Mouse (Mus musculus): Measurements from ENCODE around the gene Ralgps1.
A peak's percentile ranks its signal among the peaks of the same experiment; 100 is the strongest.

Ralgps1 gene

DNA sequence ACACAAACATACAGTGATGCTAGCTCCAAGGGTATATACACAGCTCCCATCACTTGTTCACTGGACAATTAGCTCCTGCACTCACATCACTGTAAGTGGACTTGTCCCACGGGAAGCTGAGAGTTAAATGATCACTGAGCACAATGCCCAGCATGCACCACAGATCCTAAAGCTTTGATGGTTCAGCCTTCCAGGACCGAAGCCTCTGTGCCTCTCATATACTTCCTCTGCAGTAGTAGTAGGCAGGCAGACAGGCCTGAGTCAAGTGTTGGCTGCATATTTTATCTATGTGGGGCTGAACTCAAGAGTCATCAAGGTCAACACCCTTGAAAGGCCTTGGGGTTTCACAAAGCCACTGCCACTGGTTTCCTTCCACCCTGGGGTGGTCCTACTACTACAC is 49.6 kb downstream of the Ralgps1 start:
- DNase-seq (ENCODE audit: low spot score) = no peak

DNA sequence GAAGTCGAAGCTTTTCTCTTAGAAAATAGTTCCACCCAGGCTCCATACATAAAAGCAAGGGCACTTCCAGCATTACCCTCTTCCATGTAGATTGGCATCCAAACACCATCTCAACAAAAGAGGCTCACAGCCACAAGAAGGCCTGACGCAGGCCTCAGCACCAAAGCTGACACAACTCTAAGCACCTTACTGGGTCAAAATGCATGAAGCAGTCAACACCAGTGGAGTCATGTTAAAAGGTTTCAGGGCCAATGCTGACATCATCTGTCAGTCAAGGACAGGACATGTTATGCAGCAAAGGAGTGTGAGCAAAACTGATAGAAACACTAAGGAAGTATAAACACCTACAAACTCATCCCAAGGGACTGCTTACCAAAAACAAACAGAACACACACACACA is 50.3 kb downstream of the Ralgps1 start:
- DNase-seq (ENCODE audit: low spot score) = no peak

DNA sequence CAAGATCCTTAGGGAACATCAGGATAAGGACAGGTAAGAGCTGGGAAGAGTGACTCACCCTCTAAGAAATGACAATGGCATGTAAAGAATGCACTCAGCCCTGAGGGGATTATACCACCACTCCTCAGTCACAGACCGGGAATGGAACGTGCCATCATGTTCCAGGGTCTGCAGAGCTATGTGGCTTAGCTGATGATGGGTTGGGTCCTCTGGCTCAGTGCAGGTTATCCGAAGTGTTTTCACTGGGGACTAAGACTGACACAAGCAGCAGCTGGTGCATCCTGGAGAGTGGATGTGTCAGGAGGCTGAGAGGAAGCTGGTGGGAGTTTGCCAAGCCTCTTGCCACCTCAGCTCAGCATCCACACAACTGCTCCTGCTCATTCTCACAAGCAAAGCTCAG is 50.7 kb downstream of the Ralgps1 start:
- no peak for DNase-seq (ENCODE audit: low spot score)

DNA sequence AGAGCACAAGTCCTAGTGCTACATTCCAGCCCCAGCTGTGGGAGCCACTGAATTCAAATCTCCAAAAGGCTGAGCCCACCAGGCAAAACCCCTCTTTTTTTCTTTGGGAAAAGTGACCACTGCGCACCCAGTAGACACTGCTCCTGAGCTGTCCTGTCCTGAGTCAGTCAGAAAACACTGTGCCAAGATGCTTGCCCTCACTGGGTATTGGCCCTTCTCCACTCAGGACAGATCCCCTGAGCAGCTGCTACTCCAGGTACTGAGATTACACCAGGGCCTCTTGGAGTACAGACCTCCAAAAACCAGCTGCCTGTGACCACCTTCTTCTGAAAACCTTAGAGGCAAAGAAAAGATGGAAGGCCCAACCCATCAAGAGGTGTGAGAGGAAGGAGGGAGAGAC is 51.4 kb downstream of the Ralgps1 start:
- no peak for DNase-seq (ENCODE audit: low spot score)

DNA sequence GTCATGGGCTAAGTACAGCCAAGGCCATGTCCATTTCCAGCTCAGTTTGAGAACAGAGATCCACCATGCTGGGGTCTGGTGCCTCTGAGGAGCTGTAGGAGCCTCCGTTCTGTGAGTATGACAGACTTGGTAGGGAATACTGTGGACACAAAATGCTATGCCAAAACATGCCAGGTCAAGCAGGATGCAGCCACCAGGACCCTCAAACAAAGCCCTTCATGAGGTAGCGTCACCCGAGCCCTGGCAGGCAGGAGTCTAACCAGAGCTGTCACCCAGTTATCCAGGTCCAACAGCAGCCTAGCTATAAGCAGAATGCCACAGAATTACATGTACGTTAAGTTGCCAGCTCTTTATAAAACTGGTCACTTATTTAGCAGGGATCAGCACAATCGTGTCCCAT is 51.8 kb downstream of the Ralgps1 start:
- no peak for DNase-seq (ENCODE audit: low spot score)

DNA sequence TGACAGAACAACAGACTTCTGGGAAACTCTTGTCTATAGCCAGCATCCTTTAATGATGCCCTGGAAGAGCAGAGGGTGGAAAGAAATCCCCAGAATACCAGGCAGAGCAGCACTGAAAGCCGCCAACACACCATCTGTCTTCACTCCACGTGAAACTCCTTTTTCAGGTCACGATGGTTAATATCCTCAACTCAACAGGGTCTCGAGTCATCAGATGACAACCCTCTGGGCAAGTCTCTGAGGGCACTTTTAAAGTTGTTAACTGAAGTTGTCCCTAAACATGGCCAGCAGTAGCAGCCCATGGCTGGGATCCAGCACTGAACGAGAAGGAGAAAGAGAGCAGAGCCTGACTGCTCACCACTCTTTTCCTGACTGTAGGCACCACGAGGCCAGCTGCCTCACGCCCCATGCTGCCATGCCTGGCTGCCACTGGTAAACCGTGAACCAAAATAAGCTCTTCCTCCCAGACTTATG is 52.8 kb downstream of the Ralgps1 start:
- DNase-seq (ENCODE audit: low spot score) = peak; percentile 11

DNA sequence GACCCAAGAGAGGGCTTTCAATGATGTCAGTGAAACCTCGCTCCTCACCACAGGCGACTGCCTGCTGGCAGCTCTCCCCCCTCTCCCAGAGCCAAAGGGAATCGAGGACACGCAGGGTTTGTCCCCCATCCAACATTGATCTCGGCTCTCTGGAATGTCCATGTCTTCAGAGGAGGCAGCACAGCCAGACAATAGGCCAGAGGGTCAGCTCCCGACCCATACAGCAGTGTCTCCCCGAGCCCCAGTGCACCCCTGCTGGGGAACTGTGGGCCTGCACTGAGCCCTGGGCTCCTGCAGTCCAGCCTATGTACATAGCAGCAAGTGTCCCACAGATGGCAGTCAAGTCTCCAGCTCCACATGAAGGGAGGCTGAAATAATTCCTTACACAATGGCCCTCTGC is 54.8 kb downstream of the Ralgps1 start:
- peak; percentile 82 for DNase-seq (ENCODE audit: low spot score)

DNA sequence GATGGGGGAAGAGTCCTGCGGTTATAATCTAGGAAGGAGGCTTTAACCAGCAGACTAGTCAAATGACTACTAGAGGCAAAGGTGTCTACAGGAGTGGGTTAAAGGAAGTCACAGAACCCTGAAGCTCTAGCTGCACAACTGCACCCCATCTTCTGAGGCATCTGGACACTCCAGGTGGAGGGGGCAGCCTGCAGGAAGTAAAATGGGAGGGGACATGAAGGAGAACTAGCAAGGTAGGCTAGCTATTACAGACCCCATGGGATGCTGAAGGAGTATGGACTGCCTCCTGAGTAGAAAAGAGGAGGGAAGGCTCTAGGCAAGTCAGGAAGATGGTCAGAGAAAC is 55.3 kb downstream of the Ralgps1 start:
- DNase-seq (ENCODE audit: low spot score) = no peak

DNA sequence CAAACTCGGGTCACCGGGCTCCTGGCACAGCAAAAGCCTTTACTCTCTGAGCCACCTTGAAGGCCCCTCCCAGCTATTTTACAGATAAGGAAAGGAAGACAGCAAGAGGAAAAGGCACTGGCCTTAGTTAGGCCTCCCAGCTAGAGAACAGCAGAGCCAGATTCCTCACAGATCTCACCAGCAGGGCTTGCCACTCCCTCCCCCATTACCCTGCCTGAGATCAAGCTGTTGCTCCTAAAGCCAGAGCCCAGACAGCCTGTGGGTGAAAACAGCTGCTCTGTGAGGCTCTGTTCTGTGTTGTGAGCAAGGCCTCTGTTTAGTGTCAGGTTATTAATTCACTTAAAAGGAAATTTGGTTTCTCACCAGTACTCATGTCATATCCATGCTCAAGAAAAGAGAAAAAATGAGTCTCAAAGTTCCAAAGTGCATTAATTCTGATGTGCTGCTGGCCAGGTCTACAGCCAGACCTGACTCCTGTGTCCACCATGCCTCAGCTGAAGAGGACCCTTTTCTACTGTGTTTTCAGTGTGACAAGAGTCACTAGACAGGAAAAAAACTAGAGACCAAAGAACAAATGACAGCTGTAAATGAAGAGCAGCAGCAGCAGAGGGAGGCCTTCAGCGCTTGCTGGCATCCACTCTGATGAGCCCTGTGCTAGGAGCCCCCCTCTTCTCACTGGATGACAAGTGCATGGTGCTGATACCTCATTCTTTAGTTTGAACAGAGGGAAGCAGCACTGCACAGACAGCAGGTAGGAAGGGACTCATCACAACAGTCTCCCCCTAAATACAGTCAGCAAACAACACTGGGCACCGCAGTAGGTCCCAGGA is 55.8 kb downstream of the Ralgps1 start:
- DNase-seq (ENCODE audit: low spot score) = no peak

DNA sequence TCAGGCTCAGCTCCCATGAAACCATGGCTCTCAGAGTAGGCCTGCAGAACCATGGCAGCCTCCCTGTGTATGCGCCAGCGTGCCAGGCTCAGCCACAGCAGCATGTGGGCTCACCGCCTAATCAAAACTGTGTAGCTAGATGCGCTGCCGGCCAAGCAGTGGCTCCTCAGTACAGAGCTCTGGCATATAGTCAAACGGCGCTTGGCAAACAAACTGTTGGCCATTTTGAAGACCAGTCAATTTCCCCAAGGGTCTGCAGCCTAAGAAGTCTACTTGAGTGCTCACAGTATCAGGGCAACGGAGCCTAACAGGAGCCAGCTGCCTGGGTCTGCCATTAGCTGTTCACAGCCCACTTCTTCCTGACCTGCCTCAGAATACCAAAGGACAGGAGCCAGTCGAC is 61.9 kb downstream of the Ralgps1 start:
- DNase-seq (ENCODE audit: low spot score) = no peak

DNA sequence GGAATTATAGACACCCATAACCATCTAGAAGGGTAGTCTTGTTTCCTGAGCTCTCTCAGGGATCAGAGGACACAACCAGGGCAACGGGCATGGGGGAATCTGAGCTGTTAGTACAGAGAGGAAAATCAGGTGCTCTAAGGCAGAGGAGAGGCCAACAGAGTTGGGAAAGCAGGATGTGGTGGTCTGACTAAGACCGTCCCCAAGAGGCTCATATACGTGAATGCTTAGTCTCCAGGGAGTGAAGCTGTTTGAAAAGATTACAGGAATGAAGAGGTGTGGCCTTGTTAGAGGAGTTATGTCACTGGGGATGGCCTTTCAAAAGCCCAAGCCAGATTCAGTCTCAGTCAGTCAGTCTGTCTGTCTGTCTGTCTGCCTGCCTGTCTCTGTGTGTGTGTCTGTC is 64.7 kb downstream of the Ralgps1 start:
- no peak for DNase-seq (ENCODE audit: low spot score)

DNA sequence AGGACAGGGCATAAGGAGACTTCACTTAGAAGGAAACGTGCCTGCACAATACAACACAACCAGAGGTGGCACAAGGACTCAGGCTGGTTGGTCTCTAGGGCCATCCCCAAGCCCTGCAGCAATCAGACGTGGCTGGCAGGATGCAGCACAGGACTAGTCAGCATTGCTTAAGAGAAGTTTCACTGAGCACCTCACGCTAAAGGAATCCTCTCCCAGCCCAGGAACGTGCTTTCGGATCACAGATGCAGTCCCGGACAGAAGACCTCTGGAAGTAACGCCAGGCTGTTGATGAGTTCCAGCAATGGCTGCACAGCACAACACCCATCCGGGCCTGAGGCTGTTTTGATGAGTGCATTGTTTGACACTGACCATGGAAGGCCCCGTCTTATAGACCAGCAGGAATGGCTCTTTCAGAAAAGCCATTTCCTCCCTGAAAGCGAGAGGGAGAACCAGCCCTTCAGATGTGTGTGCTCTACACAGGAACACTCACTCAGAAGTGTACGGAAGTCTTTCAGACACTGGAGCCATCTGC is 67.8 kb downstream of the Ralgps1 start:
- no peak for DNase-seq (ENCODE audit: low spot score)

DNA sequence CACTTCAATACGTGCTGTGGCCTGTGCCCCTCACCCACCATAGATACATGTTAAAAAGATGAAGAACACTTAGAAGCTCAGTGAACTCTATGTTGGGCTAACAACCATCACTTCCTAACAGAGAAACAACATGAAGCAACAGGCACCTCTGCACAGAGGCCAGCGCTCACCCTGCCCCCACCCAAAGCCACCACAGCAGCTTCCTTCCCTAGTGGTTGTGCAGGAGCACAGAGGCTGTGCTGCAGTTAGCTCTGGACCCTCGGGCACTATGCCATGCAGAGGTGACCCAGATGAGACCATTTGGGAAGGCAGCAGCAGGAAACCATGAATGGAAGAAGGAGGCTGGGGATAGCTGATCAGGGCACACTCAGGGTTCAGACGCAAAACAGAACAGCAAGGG is 68.5 kb downstream of the Ralgps1 start:
- DNase-seq (ENCODE audit: low spot score) = no peak

DNA sequence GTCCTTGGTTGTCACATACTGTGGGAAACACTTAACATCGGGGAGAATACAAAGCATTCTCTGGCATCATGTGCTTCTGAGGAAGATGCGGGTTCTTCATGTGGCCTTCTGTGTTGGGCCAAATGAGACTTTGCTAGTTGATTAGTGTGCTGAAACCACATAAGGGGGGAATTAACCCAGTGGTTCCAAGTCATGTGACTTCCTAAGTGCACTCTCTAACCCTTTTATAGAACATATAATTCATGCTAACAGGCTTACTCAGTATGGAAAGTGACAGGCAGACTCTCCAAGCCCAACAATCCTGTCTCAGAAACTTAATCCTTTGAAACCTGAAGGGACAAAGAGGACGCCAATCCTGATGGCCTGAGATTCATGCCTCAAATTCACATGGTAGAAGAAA is 68.9 kb downstream of the Ralgps1 start:
- no peak for DNase-seq (ENCODE audit: low spot score)

DNA sequence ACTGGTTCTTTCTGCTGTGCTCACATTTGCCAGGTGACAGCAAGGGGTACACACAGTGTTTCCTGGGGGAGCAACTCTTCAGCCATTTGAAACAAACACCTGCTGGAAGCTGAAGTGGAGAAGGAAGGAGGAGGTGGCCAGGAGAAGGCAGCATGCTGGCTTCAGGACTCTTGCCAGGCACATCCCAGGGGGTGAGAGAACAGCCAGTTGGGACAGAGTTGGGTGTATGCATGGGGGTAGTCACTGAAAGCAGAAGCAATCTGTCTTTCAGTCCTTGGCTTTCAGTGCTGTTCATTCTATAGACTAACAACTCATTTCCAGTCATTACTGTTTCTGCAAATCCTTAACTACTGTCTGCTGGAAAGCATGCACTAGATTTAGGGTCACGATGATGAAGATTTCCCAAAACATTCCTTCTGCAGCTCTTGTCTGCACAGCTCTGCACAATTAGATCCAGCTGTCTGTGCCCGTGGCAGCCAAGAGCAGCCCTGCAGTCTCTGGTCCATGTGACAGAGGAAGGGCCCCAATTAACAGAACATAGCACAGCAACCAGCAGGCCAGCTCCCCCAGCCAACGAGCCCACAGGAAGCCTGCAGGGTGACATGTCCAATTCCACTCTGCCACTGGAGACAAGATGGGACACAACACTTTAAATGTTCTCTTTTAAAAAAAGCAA is 70.8 kb downstream of the Ralgps1 start:
- DNase-seq (ENCODE audit: low spot score) = no peak

DNA sequence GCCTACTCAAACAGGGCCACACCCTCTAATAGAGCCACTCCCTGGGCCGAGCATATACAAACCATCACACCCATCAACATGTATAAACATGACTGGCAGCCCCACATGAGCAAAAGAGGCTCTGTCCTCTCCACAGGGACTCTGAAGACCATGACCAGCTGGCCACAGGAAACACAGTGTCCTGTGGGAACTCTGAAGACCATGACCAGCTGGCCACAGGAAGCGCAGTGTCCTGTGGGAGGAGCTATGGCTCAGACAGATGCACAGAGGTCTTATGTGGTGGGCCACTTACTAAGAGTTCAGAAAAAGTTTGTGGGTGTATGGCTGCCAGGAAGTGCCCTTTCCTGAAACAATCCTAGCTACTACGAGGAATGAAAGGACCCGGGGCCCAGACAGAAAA is 72.4 kb downstream of the Ralgps1 start:
- DNase-seq (ENCODE audit: low spot score) = no peak

DNA sequence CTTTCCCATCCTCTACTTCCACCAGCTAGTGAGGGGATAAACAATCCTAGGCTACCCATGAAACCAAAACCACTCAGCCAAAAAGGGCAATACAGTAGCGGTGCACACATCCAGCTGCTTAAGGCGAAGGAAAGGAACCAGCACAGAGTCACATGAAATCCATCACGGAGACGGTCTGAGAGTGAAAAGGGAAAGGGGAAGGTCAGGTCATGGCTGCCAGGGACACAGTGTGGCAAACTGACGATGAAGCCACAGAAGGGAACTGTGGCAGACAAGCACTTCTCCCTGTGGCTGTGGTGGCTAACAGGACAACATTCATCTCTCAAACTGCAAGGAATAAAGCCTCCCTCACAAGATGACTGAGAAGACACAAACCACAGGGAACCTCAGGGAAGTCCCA is 76.2 kb downstream of the Ralgps1 start:
- DNase-seq (ENCODE audit: low spot score) = no peak

DNA sequence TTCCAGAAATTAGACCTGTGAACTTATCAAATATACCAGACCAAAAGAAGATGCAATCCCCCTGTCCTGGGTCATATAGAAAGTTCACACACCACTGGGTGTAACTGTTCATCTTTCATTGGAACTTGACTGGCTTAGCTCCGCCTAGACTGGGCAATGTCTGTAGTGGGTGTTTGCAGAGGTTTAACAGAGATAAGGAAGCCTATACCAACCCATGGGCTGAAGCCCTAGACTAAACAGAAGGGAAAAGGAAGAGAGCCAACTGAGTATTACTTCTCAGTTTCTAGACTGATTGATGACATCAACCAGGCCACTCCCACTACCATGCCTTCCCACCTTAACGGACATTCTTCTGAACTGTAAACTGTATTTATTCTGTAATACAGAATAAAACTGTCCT is 79.2 kb downstream of the Ralgps1 start:
- no peak for DNase-seq (ENCODE audit: low spot score)

DNA sequence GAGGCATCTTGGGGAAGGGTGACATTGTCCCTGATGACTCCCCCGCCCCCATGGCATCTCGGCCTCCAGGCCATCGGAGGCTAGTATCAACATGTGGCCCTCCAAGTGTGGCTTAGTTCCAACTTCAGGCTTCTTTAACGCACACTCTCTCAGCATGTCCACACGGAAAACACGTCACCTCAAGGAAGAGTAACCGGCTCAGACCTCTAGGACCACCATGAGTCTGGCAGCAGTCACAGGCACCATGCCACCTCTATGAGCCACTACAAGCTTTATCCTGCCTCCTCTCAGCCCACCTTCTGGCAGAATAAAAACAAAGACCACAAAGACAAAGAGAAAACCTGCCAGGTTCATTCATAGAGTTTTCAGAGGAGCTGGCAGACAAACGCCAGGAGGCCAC is 80.8 kb downstream of the Ralgps1 start:
- DNase-seq (ENCODE audit: low spot score) = no peak

DNA sequence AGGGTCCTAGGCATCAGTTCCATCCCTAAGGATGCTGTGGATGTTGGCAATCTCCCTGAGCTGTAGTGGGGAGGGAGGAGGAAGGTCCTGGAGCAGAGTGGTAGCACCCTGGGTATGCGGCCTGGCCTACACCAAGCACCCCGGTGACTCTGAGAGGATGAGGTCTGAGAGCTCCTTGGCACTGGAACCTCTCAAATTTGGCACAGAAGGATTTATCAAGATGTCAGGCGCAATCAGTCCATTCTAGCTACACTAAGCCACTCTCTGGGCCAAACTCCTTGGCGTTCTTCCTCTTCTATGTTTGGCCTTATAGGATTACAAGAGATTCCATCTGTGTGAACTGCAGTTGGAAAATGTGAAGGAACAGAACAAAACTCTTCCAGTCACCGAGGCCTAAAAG is 82.4 kb downstream of the Ralgps1 start:
- no peak for DNase-seq (ENCODE audit: low spot score)

DNA sequence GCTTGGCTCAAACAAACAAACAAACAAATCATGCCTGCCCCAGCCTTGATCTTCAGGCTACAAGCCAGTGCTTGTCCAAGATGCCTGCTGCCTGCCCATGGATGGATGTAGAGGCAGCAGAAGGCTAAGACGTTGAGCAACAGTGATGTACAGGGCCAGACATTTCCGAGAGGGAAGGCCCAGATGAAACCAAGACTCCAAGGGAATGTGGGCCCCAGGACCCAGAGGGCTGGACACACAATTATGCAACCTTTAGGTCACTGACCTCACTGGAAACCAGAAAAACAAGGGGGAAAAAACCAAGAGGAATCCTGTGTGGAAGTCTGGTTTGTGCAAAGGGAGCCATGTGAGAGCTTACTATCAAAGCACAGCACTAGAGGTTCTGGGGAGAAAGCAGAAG is 87.6 kb downstream of the Ralgps1 start:
- DNase-seq (ENCODE audit: low spot score) = peak; percentile 32

DNA sequence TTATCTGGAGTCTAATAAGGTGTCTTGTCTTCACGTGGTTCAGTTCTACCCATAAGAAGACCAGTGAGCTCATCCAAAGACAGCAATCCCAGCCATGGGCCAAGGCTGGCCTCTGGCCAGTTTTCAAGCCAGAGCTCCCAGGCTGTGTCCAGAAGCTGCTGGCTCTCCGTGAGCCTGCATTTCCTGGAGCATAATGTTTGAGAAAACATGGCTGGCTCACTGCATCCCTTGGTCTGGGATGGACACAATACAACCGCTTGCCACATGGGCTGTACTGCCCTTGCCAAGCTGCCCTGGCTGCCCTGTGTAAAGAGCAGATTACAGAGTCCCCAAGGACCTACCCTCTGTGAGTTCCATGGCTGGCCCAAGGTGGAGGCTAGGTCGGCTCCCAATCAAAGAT is 88.4 kb downstream of the Ralgps1 start:
- peak; percentile 51 for DNase-seq (ENCODE audit: low spot score)

DNA sequence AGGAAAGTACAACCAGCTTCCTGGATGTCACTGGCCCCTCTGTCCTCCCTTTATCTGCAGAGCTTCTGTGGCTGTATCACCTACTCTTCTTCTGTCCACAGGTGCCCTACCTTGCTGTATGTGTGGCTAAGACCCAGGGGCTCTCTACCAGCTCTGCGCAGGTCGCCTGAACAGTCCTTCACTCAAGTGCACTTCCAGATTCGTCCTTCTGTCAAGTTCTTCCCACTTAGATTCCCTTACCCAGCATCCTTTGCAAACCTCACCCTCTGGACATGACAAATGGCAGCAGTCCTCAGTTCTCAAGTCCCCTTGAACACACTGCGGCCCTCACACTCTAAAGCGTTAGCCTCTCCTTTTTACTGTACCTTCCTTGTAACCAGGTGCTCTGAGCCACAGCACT is 89.5 kb downstream of the Ralgps1 start:
- DNase-seq (ENCODE audit: low spot score) = peak; percentile 26

DNA sequence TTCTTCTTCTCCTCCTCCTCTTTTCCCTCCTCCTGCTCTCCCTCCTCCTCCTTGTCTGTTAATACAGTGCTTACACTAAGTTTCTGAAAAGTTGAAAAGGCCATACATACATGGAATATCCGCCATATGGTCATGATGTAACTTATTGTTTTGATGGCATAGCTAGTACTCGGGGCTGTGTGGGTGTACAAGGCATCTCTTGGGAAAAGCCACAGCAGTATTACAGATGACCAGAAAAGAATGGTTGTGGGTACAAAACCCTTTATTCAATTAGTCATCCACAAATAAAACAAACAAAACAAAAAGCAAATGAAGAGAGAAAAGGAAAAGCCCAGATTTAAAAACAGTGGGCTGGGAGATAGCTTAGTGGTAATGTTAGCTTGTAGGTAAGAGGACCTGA is 90.8 kb downstream of the Ralgps1 start:
- no peak for DNase-seq (ENCODE audit: low spot score)
